Mouse (Mus musculus) activated CD4-positive, CD25-positive, alpha-beta regulatory T cell, adult 9 weeks (primary cell): Measurements from ENCODE around the gene Tecr. TPM values are rescaled to one million over a fixed set of nuclear protein-coding genes. Genes with fewer than 3 reads are reported as not detected.

ENCODE experiments used
- polyA plus RNA-seq: library from polyadenylated mRNA; unstranded; fragments of 100-300 nt; shearing (Covaris generic); gene quantifications from one replicate; pipeline ENCODE4 v1.2.1, GENCODE M21; 2017

Tecr gene
- polyA plus RNA-seq = 480 TPM

DNA sequence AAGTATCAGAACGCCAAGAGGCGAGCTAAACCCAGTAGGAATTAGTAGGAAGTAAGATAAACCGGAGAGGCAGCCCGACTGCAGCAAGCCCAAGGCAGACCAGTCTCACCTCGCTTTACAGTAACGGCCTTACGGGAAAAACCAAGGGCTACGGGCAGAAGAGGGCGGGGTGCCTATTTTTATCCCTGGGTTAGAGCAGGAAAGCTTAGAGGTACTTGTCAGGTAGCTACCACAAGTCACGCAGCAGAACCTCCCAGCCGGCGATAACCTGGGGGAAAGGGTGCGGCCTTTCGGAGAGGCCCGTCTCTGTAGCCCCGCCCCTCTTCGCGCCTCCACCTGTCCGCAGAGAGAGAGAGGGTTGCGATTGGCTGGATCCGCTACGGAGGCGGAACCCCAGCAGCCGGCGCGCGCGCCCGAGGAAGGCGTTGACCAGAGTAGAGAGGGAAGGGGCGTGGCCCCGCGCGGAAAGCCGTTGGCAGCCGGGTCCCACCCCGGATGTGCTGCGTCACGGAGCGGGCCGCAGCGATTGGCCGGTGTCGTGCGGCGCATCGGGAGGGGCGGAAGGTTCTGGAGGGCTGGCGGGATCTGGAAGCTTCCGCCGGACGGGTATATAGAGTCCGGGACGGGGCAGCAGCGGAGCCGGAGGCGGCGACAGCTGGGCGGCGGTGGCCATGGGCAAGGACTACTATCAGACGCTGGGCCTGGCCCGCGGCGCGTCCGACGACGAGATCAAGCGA lies at the start of gene Tecr, which contains the start of gene Dnajb1:
Tecr (minus strand) TSS at position 311 of the 737 bp plus-strand sequence.
Dnajb1 (plus strand) TSS at position 533 of the 737 bp plus-strand sequence.

GRCm38 (mm10) chr8:83652030-83652743 lies 44.4 kb upstream of the Tecr start, which contains the start of gene Gipc1:
Gene Gipc1 (plus strand): TSS chr8:83652677.

GRCm38 (mm10) chr8:83566469-83567395 lies 41.0 kb downstream of the Tecr start, which contains the start of gene Ndufb7:
Gene Ndufb7 (plus strand): TSS chr8:83566671.

DNA sequence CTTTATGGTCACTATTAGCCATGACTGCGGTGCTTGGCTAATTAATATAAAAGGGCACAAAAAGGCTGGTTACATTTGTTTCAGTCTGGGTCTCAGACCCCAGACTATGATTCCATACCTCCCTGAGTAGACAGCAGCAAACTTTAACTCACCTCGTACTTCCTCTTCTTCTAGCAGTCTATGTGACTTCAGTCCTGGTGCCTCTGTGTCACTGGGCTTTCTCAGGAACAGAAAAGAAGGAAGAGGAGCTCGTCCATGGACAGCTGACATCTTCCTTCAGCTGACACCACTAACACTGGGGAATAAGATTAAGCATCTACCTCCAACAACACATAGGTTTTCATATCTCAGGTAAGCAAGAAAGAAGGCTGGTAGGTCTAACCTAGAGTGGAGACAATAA lies 72.0 kb downstream of the Tecr start, which contains the start of gene Olfr370:
Olfr370 (plus strand) TSS at position 45 of the 400 bp plus-strand sequence.

Other genes starting within 250 kb of the Tecr start
- 0.17 TPM for gene Clgn, start 218.1 kb downstream of the Tecr start, polyA plus RNA-seq
- gene Scoc, start 149.6 kb downstream of the Tecr start, polyA plus RNA-seq = 27.8 TPM
- not detected for gene Olfr370, start 72.2 kb downstream of the Tecr start, polyA plus RNA-seq
- 283 TPM for gene Ndufb7, start 41.3 kb downstream of the Tecr start, polyA plus RNA-seq
- 128 TPM for gene Dnajb1, start 222 bp upstream of the Tecr start, polyA plus RNA-seq
- gene Gipc1, start 44.7 kb upstream of the Tecr start, polyA plus RNA-seq = 65.1 TPM
- 0.43 TPM for gene Ptger1, start 58.7 kb upstream of the Tecr start, polyA plus RNA-seq
- gene Pkn1, start 91.2 kb upstream of the Tecr start, polyA plus RNA-seq = 16.0 TPM
- 195 TPM for gene Ddx39, start 107.2 kb upstream of the Tecr start, polyA plus RNA-seq
- 524 TPM for gene Adgre5, start 133.4 kb upstream of the Tecr start, polyA plus RNA-seq